Mouse (Mus musculus) liver, postnatal 0 days (tissue): Measurements from ENCODE around the gene Edc3. TPM values are rescaled to one million over a fixed set of nuclear protein-coding genes. Genes with fewer than 3 reads are reported as not detected.

Experiments
- ATAC-seq: fragments of 200-750 bp; cut with Nextera tagmentation; 2 replicates; pipeline ENCODE4 v1.8.0; 2017; ENCODE audit warnings: mild to moderate bottlenecking, moderate library complexity
- DNase-seq: peaks from one replicate; pipeline ENCODE4 v3.0.0-alpha.2; 2016
- H3K27ac ChIP-seq: fragments of 300-500 bp; sonication (generic); 2 replicates; pipeline ENCODE4 v1.5.1; 2014; ENCODE audit warnings: antibody characterized with exemption, moderate library complexity, mild to moderate bottlenecking, low read depth
- H3K27me3 ChIP-seq: fragments of 300-500 bp; sonication (generic); 2 replicates; pipeline ENCODE4 v1.6.1; 2014; ENCODE audit warnings: low read length, control low read depth, mixed read lengths; ENCODE audit not compliant: insufficient read depth
- H3K36me3 ChIP-seq: fragments of 300-500 bp; sonication (generic); replicated peaks from 2 replicates; pipeline ENCODE4 v1.6.1; 2014; ENCODE audit warnings: mild to moderate bottlenecking, control low read depth, low read length, moderate library complexity, mixed read lengths; ENCODE audit not compliant: insufficient read depth
- H3K4me1 ChIP-seq: fragments of 300-500 bp; sonication (generic); 2 replicates; pipeline ENCODE4 v1.6.1; 2014; ENCODE audit warnings: antibody characterized with exemption, mild to moderate bottlenecking, control low read depth; ENCODE audit not compliant: insufficient read depth
- H3K4me2 ChIP-seq: fragments of 300-500 bp; sonication (generic); 2 replicates; pipeline ENCODE4 v1.6.1; 2014; ENCODE audit warnings: low read depth, mild to moderate bottlenecking, low read length, moderate library complexity, mixed read lengths
- H3K4me3 ChIP-seq: fragments of 300-500 bp; sonication (generic); 2 replicates; pipeline ENCODE4 v1.5.1; 2014; ENCODE audit warnings: low read depth, low read length
- H3K9ac ChIP-seq: fragments of 300-500 bp; sonication (generic); replicated peaks from 2 replicates; pipeline ENCODE4 v1.6.1; 2014; ENCODE audit warnings: mild to moderate bottlenecking, moderate library complexity
- H3K9me3 ChIP-seq: fragments of 300-500 bp; sonication (generic); 2 replicates; pipeline ENCODE4 v1.6.1; 2016; ENCODE audit warnings: mild to moderate bottlenecking, control low read depth, low read length, mixed read lengths
- CTCF ChIP-seq: sonication (generic); IDR thresholded peaks from 2 replicates; pipeline ENCODE4 v1.5.1; 2016; ENCODE audit warnings: antibody characterized with exemption, low read depth
- EP300 ChIP-seq: IDR thresholded peaks from 2 replicates; pipeline ENCODE4 v1.6.1; 2016; ENCODE audit warnings: antibody characterized with exemption, low read depth, mild to moderate bottlenecking
- WGBS: fragments of 180-500 bp; shearing (Covaris S2); extraction: QIAGEN DNeasy Blood & Tissue Kit; methylation state at CpG from one replicate; pipeline ENCODE4 v1.1.7; 2014; ENCODE audit not compliant: insufficient replicate concordance; 5-methylcytosine and 5-hydroxymethylcytosine counted together
- polyA plus RNA-seq: library from polyadenylated mRNA; unstranded; fragments of >200 nt; fragmentation: Nextera tagmentation; extraction: Ambion mirVana; gene quantifications from 2 replicates; pipeline ENCODE4 v1.2.1, GENCODE M21; 2015

The Edc3 gene
- polyA plus RNA-seq = 9.9 and 13.2 TPM in 2 replicates

DNA sequence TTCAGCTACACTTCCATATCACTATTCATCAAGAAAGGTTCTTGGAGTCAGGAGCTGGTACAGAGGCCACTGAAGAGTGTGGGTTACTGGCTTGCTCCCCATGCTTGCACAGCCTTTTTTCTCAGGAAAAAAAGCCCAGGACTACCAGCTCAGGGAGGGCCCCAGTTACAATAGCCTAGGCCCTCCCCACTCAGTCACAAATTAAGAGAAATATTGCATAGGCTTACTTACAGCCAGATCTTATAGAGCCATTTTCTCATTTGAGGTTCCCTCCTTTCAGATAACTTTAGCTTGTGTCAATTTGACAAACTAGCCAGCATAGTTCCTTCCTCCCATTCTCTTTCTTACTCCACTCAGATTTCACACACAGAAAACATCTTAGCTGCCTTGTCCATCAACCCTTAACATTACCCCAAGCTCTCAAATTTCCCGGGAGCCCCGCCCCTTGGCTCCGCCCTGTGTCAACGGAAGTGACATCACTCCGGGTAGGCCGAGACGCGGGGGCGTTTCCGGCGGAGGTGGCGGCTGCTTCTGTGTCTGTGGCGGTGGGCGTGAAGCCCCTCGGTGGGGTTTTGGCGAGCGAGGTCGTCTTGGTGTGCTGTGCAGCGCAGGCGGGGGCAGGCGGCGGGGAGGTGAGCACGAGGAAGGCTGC is at the start of gene Edc3:
Gene Edc3 (plus strand): TSS at position 473 of the 652 bp plus-strand sequence.
- under 1% methylated on average over 23 of the region's 23 CpGs for WGBS
- peak within 1 kb of the TSS; percentile 97 for H3K4me3 ChIP-seq
- peak within 1 kb of the TSS; percentile 88 for H3K4me2 ChIP-seq
- H3K27ac ChIP-seq = peak within 1 kb of the TSS; percentile 97
- peaks cover 3% of the 10 kb centered on the region; the same call in 1 of the 2 replicates for H3K4me1 ChIP-seq
- DNase-seq = peak; percentile 93
- H3K9ac ChIP-seq = peak within 1 kb of the TSS; percentile 93
- peaks cover under 1% of the 10 kb centered on the region; the same call in 1 of the 2 replicates for H3K36me3 ChIP-seq
- H3K27me3 ChIP-seq = no peaks in the 10 kb centered on the region
- peak; percentile 89 for ATAC-seq
- TF ChIP-seq CTCF (no peak), EP300 (no peak)
- H3K9me3 ChIP-seq = no peaks in the 10 kb centered on the region

DNA sequence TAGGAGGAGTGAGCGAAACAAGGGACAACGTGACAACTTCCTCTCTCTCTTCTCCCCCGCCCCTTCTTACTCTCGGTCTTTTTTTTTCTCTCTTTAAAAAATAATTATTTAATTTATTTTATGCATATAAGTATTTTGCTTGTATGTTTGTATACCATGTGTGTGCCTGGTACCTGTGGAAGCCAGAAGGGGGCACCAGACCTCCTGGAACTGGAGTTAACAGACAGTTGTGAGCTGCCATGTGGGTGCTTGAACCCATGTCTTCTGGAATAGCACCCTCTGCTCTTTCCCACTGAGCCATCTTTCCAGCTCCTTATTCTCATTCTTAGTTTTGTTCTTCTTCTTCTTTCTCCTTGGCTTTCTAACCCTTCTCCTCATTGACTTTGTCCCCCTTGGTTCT is 49.4 kb upstream of the Edc3 start:
- no peaks in the 10 kb centered on the region for H3K27me3 ChIP-seq
- no peak overlapping the region for H3K27ac ChIP-seq
- no peaks in the 10 kb centered on the region for H3K9me3 ChIP-seq
- ATAC-seq (no peak), DNase-seq (no peak)
- H3K4me1 ChIP-seq = peaks cover 7% of the 10 kb centered on the region
- H3K9ac ChIP-seq = no peak overlapping the region
- no peak overlapping the region for H3K4me3 ChIP-seq
- H3K36me3 ChIP-seq = no peaks in the 10 kb centered on the region
- no peak for TF ChIP-seq EP300
- peak; percentile 39 for TF ChIP-seq CTCF
- 76% methylated on average over 4 of the region's 4 CpGs for WGBS
- H3K4me2 ChIP-seq = no peak overlapping the region

DNA sequence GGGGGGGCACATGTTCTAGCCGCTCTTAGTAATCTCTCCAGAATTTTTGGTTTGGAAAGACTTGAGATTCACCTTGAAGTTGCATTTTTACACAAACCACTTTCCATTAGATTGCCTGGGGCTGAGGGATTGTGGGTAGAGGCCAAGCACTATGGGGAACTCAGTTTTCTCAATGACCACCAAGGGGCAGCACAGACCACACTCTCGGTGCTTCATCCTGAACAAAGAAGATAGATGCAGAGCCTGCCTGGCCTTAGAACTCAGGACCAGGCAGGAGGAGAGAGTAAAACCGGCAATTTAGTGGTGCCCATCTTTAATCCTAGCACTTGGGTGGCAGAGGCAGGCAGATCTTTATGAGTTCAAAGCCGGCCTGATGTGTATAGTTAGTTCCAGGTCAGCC is 48.6 kb upstream of the Edc3 start:
- Histone ChIP-seq H3K4me1 (peaks cover 7% of the 10 kb centered on the region), H3K4me2 (no peak overlapping the region), H3K9ac (no peak overlapping the region), H3K27me3 (no peaks in the 10 kb centered on the region), H3K4me3 (no peak overlapping the region), H3K9me3 (no peaks in the 10 kb centered on the region), H3K36me3 (no peaks in the 10 kb centered on the region), H3K27ac (no peak overlapping the region)
- peak; percentile 82 for DNase-seq
- peak; percentile 58 for ATAC-seq
- TF ChIP-seq CTCF = peak; percentile 92
- TF ChIP-seq EP300 = no peak
- 21% methylated on average over 4 of the region's 4 CpGs for WGBS

DNA sequence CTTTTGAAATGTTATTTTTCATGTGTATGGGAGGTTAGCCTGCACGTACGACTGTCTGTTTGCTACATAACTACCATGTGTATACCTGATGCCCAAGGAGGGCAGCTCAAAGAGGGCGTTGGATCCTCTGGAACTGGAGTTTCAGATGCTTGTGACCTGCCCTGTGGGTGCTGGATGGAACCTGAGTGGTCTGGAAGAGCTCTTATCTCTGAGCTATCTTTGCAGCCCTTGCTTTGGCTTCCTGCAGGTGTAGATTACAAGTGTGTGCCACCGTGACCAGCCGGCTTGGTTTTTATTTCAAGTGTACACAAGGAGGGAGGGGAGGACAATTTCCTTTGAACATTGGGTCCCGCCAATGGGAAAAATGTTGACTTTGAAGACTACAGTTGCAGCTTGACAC is 47.8 kb upstream of the Edc3 start:
- peak overlapping the region; percentile 0; the same call in 1 of the 2 replicates for H3K27ac ChIP-seq

DNA sequence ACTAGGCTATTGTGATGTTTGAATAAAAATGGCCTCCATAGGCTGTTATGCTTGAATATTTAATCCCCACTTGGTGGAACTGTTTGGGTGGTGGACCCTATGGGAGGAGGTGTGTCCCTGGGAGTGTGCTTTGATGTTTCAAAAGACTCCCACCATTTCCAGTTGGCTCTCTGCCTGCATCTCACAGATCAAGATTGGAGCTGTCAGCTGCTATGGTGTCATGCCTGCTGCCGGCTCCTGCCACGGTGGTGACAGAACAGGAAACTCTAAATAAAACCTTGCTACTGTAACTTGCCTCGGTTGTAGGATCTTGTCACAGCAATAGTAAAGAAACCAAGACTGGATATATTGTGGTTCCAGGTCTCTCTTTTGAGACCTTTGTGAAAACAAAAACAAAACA is 46.8 kb upstream of the Edc3 start:
- H3K4me1 ChIP-seq = peaks cover 5% of the 10 kb centered on the region
- no peak overlapping the region for H3K4me3 ChIP-seq
- DNase-seq (no peak), ATAC-seq (no peak)
- TF ChIP-seq CTCF = no peak
- no peak for TF ChIP-seq EP300
- H3K27me3 ChIP-seq = no peaks in the 10 kb centered on the region
- no peaks in the 10 kb centered on the region for H3K9me3 ChIP-seq
- H3K9ac ChIP-seq = no peak overlapping the region
- H3K36me3 ChIP-seq = no peaks in the 10 kb centered on the region
- H3K27ac ChIP-seq = no peak overlapping the region
- 37% methylated on average over 3 of the region's 3 CpGs for WGBS
- H3K4me2 ChIP-seq = no peak overlapping the region

More for the DNA sequence above, 47.8 kb upstream of the Edc3 start:
- Histone ChIP-seq H3K4me2 (0 out of 2 replicates have a peak overlapping the region, but pooled peaks have one; percentile 13), H3K9ac (no peak overlapping the region; the same call in 1 of the 2 replicates), H3K4me1 (peaks cover 7% of the 10 kb centered on the region), H3K4me3 (no peak overlapping the region), H3K36me3 (no peaks in the 10 kb centered on the region), H3K9me3 (no peaks in the 10 kb centered on the region), H3K27me3 (no peaks in the 10 kb centered on the region)
- no peak for TF ChIP-seq CTCF
- peak; percentile 90 for TF ChIP-seq EP300
- ATAC-seq (peak; percentile 55), DNase-seq (peak; percentile 40)
- WGBS = 45% methylated on average over 6 of the region's 6 CpGs

DNA sequence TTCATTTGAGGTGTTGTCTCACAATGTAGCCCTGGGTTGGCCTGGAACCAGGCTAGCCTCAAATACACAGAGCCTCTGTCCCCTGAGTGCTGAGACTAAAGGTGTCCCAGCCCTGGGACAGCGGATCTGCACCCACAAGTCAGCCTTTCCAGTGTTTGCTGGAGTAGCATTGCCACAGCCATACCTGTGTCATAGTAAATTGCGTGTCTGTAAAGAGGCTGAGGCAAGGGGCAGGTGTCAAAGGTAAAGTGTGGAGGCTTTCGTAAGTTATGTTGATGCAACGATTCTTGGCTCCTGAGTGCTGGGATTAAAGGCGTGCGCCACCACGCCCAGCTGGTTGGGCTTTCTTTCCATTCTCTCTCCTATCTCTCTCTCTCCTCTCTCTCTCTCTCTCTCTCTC is 43.7 kb upstream of the Edc3 start:
- peaks cover 23% of the 10 kb centered on the region for H3K4me1 ChIP-seq
- no peaks in the 10 kb centered on the region for H3K9me3 ChIP-seq
- WGBS = 47% methylated on average over 7 of the region's 7 CpGs
- H3K27ac ChIP-seq = peak overlapping the region; percentile 79
- no peak overlapping the region for H3K9ac ChIP-seq
- no peak overlapping the region for H3K4me3 ChIP-seq
- H3K27me3 ChIP-seq = no peaks in the 10 kb centered on the region
- H3K4me2 ChIP-seq = no peak overlapping the region
- no peaks in the 10 kb centered on the region for H3K36me3 ChIP-seq
- peak; percentile 54 for DNase-seq
- peak; percentile 85 for ATAC-seq
- no peak for TF ChIP-seq CTCF
- peak; percentile 67 for TF ChIP-seq EP300
